Mouse (Mus musculus): ENCODE results near the gene Scimp.

Scimp gene

GRCm38 (mm10) chr11:70812365-70812764 is at the start of gene Scimp:
Scimp (minus strand) TSS chr11:70812586.
- DNase-seq (ENCODE audit: low read depth, low spot score) = no peak

GRCm38 (mm10) chr11:70860371-70860770 is 48.0 kb upstream of the Scimp start:
- no peak for DNase-seq (ENCODE audit: low read depth, low spot score)

- no peak for DNase-seq (ENCODE audit: low read depth, low spot score)
Observed at GRCm38 (mm10) chr11:70846029-70846428, 33.6 kb upstream of the Scimp start.

- no peak for DNase-seq (ENCODE audit: low read depth, low spot score)
Observed at GRCm38 (mm10) chr11:70845457-70845978, 33.1 kb upstream of the Scimp start.

- peak; percentile 96 for DNase-seq (ENCODE audit: low read depth, low spot score)
Observed at GRCm38 (mm10) chr11:70844559-70845456, 32.4 kb upstream of the Scimp start, which contains the start of gene Rabep1. Rabep1 (plus strand) TSS chr11:70844778.

GRCm38 (mm10) chr11:70843701-70844551 is 31.5 kb upstream of the Scimp start:
- DNase-seq (ENCODE audit: low read depth, low spot score) = no peak

GRCm38 (mm10) chr11:70842983-70843382 is 30.6 kb upstream of the Scimp start:
- DNase-seq (ENCODE audit: low read depth, low spot score) = no peak

GRCm38 (mm10) chr11:70838610-70839009 is 26.2 kb upstream of the Scimp start:
- no peak for DNase-seq (ENCODE audit: low read depth, low spot score)

- DNase-seq (ENCODE audit: low read depth, low spot score) = no peak
Observed at GRCm38 (mm10) chr11:70837031-70837430, 24.6 kb upstream of the Scimp start.

- peak; percentile 13 for DNase-seq (ENCODE audit: low read depth, low spot score)
Observed at GRCm38 (mm10) chr11:70835381-70835831, 23.0 kb upstream of the Scimp start.

GRCm38 (mm10) chr11:70833831-70834230 is 21.4 kb upstream of the Scimp start:
- DNase-seq (ENCODE audit: low read depth, low spot score) = peak; percentile 74

- DNase-seq (ENCODE audit: low read depth, low spot score) = peak; percentile 58
Observed at GRCm38 (mm10) chr11:70833408-70833807, 21.0 kb upstream of the Scimp start.

GRCm38 (mm10) chr11:70831201-70831600 is 18.8 kb upstream of the Scimp start:
- DNase-seq (ENCODE audit: low read depth, low spot score) = no peak

- DNase-seq (ENCODE audit: low read depth, low spot score) = no peak
Observed at GRCm38 (mm10) chr11:70828975-70829615, 16.7 kb upstream of the Scimp start.

GRCm38 (mm10) chr11:70826207-70826606 is 13.8 kb upstream of the Scimp start:
- peak; percentile 48 for DNase-seq (ENCODE audit: low read depth, low spot score)

- no peak for DNase-seq (ENCODE audit: low read depth, low spot score)
Observed at GRCm38 (mm10) chr11:70821728-70822591, 9.6 kb upstream of the Scimp start.

- no peak for DNase-seq (ENCODE audit: low read depth, low spot score)
Observed at GRCm38 (mm10) chr11:70820120-70820519, 7.7 kb upstream of the Scimp start.

- no peak for DNase-seq (ENCODE audit: low read depth, low spot score)
Observed at GRCm38 (mm10) chr11:70816770-70817169, 4.4 kb upstream of the Scimp start.

GRCm38 (mm10) chr11:70815498-70816078 is 3.2 kb upstream of the Scimp start:
- DNase-seq (ENCODE audit: low read depth, low spot score) = peak; percentile 83

GRCm38 (mm10) chr11:70815071-70815470 is 2.7 kb upstream of the Scimp start:
- DNase-seq (ENCODE audit: low read depth, low spot score) = peak; percentile 15

Data from ES-CJ7 (cell line).